Mouse (Mus musculus) gastrocnemius, adult 18-20 months (tissue): ENCODE data around the gene Zfand2b. TPM values are rescaled to one million over a fixed set of nuclear protein-coding genes. Genes with fewer than 3 reads are reported as not detected.
A peak's percentile ranks its signal among the peaks of the same experiment; 100 is the strongest.

Experiments
- DNase-seq: peaks from one replicate; pipeline ENCODE4 v3.0.0; 2021; ENCODE audit warnings: low spot score
- microRNA-seq: library from miRNA; unstranded; fragments of <30 nt; microRNA quantifications from one replicate; pipeline ENCODE4 v1.2.0, GENCODE M21; 2021
- total RNA-seq, 2 experiments: library from RNA; stranded (reverse); gene quantifications; 2 replicates each; pipeline ENCODE4 v1.2.3; 2021

Zfand2b gene
- total RNA-seq, 2 experiments from 2014 or later: 13.7 to 16.2 TPM

- DNase-seq: no peak
These were observed 44.1 kb downstream of the Zfand2b start for GRCm38 (mm10) chr1:75212542-75212941.

- no peak for DNase-seq
These were observed 44.6 kb downstream of the Zfand2b start for GRCm38 (mm10) chr1:75213096-75213495.

GRCm38 (mm10) chr1:75214442-75214841, 46.0 kb downstream of the Zfand2b start:
- no peak for DNase-seq

GRCm38 (mm10) chr1:75214886-75215285, 46.4 kb downstream of the Zfand2b start:
- peak; percentile 63 for DNase-seq

- DNase-seq: peak; percentile 72
These were observed 47.3 kb downstream of the Zfand2b start for GRCm38 (mm10) chr1:75215785-75216184.

GRCm38 (mm10) chr1:75216797-75217585, 48.5 kb downstream of the Zfand2b start:
- peak; percentile 73 for DNase-seq

GRCm38 (mm10) chr1:75217893-75218226, 49.4 kb downstream of the Zfand2b start:
- DNase-seq: no peak

GRCm38 (mm10) chr1:75218227-75219001, 50.0 kb downstream of the Zfand2b start:
- peak; percentile 92 for DNase-seq

GRCm38 (mm10) chr1:75219078-75219477, 50.6 kb downstream of the Zfand2b start:
- peak; percentile 95 for DNase-seq

GRCm38 (mm10) chr1:75219531-75219930, 51.1 kb downstream of the Zfand2b start, which contains the start of gene Tuba4a:
Gene Tuba4a (minus strand): TSS chr1:75219865.
- DNase-seq: no peak

Small RNA genes lying within 50 kb of the gene (microRNA-seq; reads per million reads assigned to microRNA genes)
- gene Gm27943: not detected

Other genes with a start within 250 kb of the Zfand2b start
- gene Cfap65, start 233.0 kb upstream of the Zfand2b start, total RNA-seq: not detected
- under 1 TPM; 0.16 to 0.26 TPM for gene Ihh, start 217.0 kb upstream of the Zfand2b start, total RNA-seq
- 1 to 10 TPM; 4.9 to 5.3 TPM for gene Nhej1, start 43.4 kb upstream of the Zfand2b start, total RNA-seq
- under 1 TPM; 0.14 TPM for gene Slc23a3, start 34.8 kb upstream of the Zfand2b start, total RNA-seq
- 10 to 100 TPM; 15.7 to 16.4 TPM for gene Cnppd1, start 25.9 kb upstream of the Zfand2b start, total RNA-seq
- 10 to 100 TPM in 1 of 2 experiments, 1 to 10 TPM in 1; 8.8 to 10.0 TPM for gene Retreg2, start 25.9 kb upstream of the Zfand2b start, total RNA-seq
- gene Abcb6, start 11.7 kb downstream of the Zfand2b start, total RNA-seq: 10 to 100 TPM; 15.4 to 17.6 TPM
- gene Ankzf1, start 23.5 kb downstream of the Zfand2b start, total RNA-seq: 1 to 10 TPM; 3.6 to 3.7 TPM
- gene Atg9a, start 23.6 kb downstream of the Zfand2b start, total RNA-seq: 100 to 1,000 TPM in 1 of 2 experiments, 10 to 100 TPM in 1; 90.4 to 115 TPM
- 1 to 10 TPM in 1 of 2 experiments, under 1 TPM in 1; 0.88 to 1.5 TPM for gene Glb1l, start 42.2 kb downstream of the Zfand2b start, total RNA-seq
- 10 to 100 TPM; 18.7 to 23.3 TPM for gene Stk16, start 42.2 kb downstream of the Zfand2b start, total RNA-seq
- gene Tuba4a, start 51.2 kb downstream of the Zfand2b start, total RNA-seq: 1,000 to 10,000 TPM; 1,120 to 1,226 TPM
- not detected for gene A630095N17Rik, start 63.5 kb downstream of the Zfand2b start, total RNA-seq
- gene Dnajb2, start 67.8 kb downstream of the Zfand2b start, total RNA-seq: 10 to 100 TPM; 74.2 to 86.4 TPM
- not detected for gene Ptprn, start 95.9 kb downstream of the Zfand2b start, total RNA-seq
- not detected for gene Resp18, start 109.8 kb downstream of the Zfand2b start, total RNA-seq
- gene Dnpep, start 149.3 kb downstream of the Zfand2b start, total RNA-seq: 10 to 100 TPM; 42.4 to 47.6 TPM
- 1,000 to 10,000 TPM; 2,427 to 2,600 TPM for gene Des, start 191.7 kb downstream of the Zfand2b start, total RNA-seq
- 100 to 1,000 TPM; 255 to 257 TPM for gene Speg, start 206.7 kb downstream of the Zfand2b start, total RNA-seq